Mouse (Mus musculus): ENCODE measurements around the gene St8sia1. TPM values are rescaled to one million over a fixed set of nuclear protein-coding genes. Genes with fewer than 3 reads are reported as not detected.

The St8sia1 gene
- polyA plus RNA-seq, 2 experiments = 0.93 to 1.3 TPM

- no peak for TF ChIP-seq POLR2A (IDR thresholded peaks at IDR 0.05; ENCODE audit: borderline replicate concordance, extremely low read depth, insufficient read depth, insufficient read length)
- no peaks in the 10 kb centered on the region for H3K27me3 ChIP-seq (ENCODE audit: control insufficient read depth, insufficient read depth, low read length)
Observed at GRCm38 (mm10) chr6:142804402-142804801, 159.8 kb downstream of the St8sia1 start, which contains the start of gene Sult6b2. Gene Sult6b2, minus strand, starts transcription at chr6:142804502.

GRCm38 (mm10) chr6:142802617-142803525, 161.4 kb downstream of the St8sia1 start:
- TF ChIP-seq POLR2A (IDR thresholded peaks at IDR 0.05; ENCODE audit: borderline replicate concordance, extremely low read depth, insufficient read depth, insufficient read length) = no peak
- Histone ChIP-seq H3K4me2 (replicated peaks; ENCODE audit: low read depth, low read length, severe bottlenecking) (no peak overlapping the region), H3K27me3 (ENCODE audit: control insufficient read depth, insufficient read depth, low read length) (no peaks in the 10 kb centered on the region), H3K9me3 (ENCODE audit: control insufficient read depth, low read length) (no peaks in the 10 kb centered on the region), H3K27ac (replicated peaks; ENCODE audit: low read depth, low read length) (no peak overlapping the region), H3K4me1 (ENCODE audit: control insufficient read depth, insufficient read depth, low read length) (no peaks in the 10 kb centered on the region), H3K9ac (ENCODE audit: low read depth, low read length, severe bottlenecking) (no peak overlapping the region), H3K36me3 (ENCODE audit: control insufficient read depth, insufficient read depth, low read length) (no peaks in the 10 kb centered on the region), H3K4me3 (replicated peaks; ENCODE audit: low read length) (no peak overlapping the region)
- WGBS = 58% methylated on average over 11 of the region's 11 CpGs
- no peak for DNase-seq (ENCODE audit: low spot score)
- no peak for ATAC-seq (ENCODE audit: low FRiP score, low read depth)

More at GRCm38 (mm10) chr6:142804402-142804801, 159.8 kb downstream of the St8sia1 start, which contains the start of gene Sult6b2:
- no peaks in the 10 kb centered on the region for H3K36me3 ChIP-seq (ENCODE audit: control insufficient read depth, insufficient read depth, low read length)
- H3K4me1 ChIP-seq (ENCODE audit: control insufficient read depth, insufficient read depth, low read length) = no peaks in the 10 kb centered on the region
- H3K9ac ChIP-seq (ENCODE audit: low read depth, low read length, severe bottlenecking) = no peak within 1 kb of the TSS
- H3K4me2 ChIP-seq (replicated peaks; ENCODE audit: low read depth, low read length, severe bottlenecking) = no peak within 1 kb of the TSS
- no peaks in the 10 kb centered on the region for H3K9me3 ChIP-seq (ENCODE audit: control insufficient read depth, low read length)
- no peak within 1 kb of the TSS for H3K4me3 ChIP-seq (replicated peaks; ENCODE audit: low read length)
- H3K27ac ChIP-seq (replicated peaks; ENCODE audit: low read depth, low read length) = no peak within 1 kb of the TSS
- DNase-seq (ENCODE audit: low spot score) (no peak), ATAC-seq (ENCODE audit: low FRiP score, low read depth) (no peak)

GRCm38 (mm10) chr6:142801687-142802086, 162.6 kb downstream of the St8sia1 start:
- Histone ChIP-seq H3K4me1 (ENCODE audit: control insufficient read depth, insufficient read depth, low read length) (no peaks in the 10 kb centered on the region), H3K9ac (ENCODE audit: low read depth, low read length, severe bottlenecking) (no peak overlapping the region), H3K4me3 (replicated peaks; ENCODE audit: low read length) (no peak overlapping the region), H3K27ac (replicated peaks; ENCODE audit: low read depth, low read length) (no peak overlapping the region), H3K36me3 (ENCODE audit: control insufficient read depth, insufficient read depth, low read length) (no peaks in the 10 kb centered on the region), H3K27me3 (ENCODE audit: control insufficient read depth, insufficient read depth, low read length) (no peaks in the 10 kb centered on the region), H3K9me3 (ENCODE audit: control insufficient read depth, low read length) (no peaks in the 10 kb centered on the region), H3K4me2 (replicated peaks; ENCODE audit: low read depth, low read length, severe bottlenecking) (no peak overlapping the region)
- ATAC-seq (ENCODE audit: low FRiP score, low read depth) (no peak), DNase-seq (ENCODE audit: low spot score) (no peak)
- TF ChIP-seq POLR2A (IDR thresholded peaks at IDR 0.05; ENCODE audit: borderline replicate concordance, extremely low read depth, insufficient read depth, insufficient read length) = no peak
- 73% methylated on average over 5 of the region's 5 CpGs for WGBS

GRCm38 (mm10) chr6:142799704-142800374, 164.4 kb downstream of the St8sia1 start:
- no peak overlapping the region for H3K9ac ChIP-seq (ENCODE audit: low read depth, low read length, severe bottlenecking)
- no peaks in the 10 kb centered on the region for H3K27me3 ChIP-seq (ENCODE audit: control insufficient read depth, insufficient read depth, low read length)
- no peaks in the 10 kb centered on the region for H3K9me3 ChIP-seq (ENCODE audit: control insufficient read depth, low read length)
- TF ChIP-seq POLR2A (IDR thresholded peaks at IDR 0.05; ENCODE audit: borderline replicate concordance, extremely low read depth, insufficient read depth, insufficient read length) = no peak
- no peaks in the 10 kb centered on the region for H3K36me3 ChIP-seq (ENCODE audit: control insufficient read depth, insufficient read depth, low read length)
- H3K4me3 ChIP-seq (replicated peaks; ENCODE audit: low read length) = no peak overlapping the region
- H3K4me2 ChIP-seq (replicated peaks; ENCODE audit: low read depth, low read length, severe bottlenecking) = no peak overlapping the region
- H3K4me1 ChIP-seq (ENCODE audit: control insufficient read depth, insufficient read depth, low read length) = no peaks in the 10 kb centered on the region
- WGBS = 82% methylated on average over 7 of the region's 7 CpGs
- no peak overlapping the region for H3K27ac ChIP-seq (replicated peaks; ENCODE audit: low read depth, low read length)
- no peak for ATAC-seq (ENCODE audit: low FRiP score, low read depth)
- DNase-seq (ENCODE audit: low spot score) = no peak

GRCm38 (mm10) chr6:142798837-142799236, 165.4 kb downstream of the St8sia1 start:
- no peak overlapping the region for H3K9ac ChIP-seq (ENCODE audit: low read depth, low read length, severe bottlenecking)
- H3K27me3 ChIP-seq (ENCODE audit: control insufficient read depth, insufficient read depth, low read length) = no peaks in the 10 kb centered on the region
- H3K4me1 ChIP-seq (ENCODE audit: control insufficient read depth, insufficient read depth, low read length) = no peaks in the 10 kb centered on the region
- no peak for TF ChIP-seq POLR2A (IDR thresholded peaks at IDR 0.05; ENCODE audit: borderline replicate concordance, extremely low read depth, insufficient read depth, insufficient read length)
- 84% methylated on average over 9 of the region's 9 CpGs for WGBS
- H3K36me3 ChIP-seq (ENCODE audit: control insufficient read depth, insufficient read depth, low read length) = no peaks in the 10 kb centered on the region
- H3K9me3 ChIP-seq (ENCODE audit: control insufficient read depth, low read length) = no peaks in the 10 kb centered on the region
- no peak overlapping the region for H3K27ac ChIP-seq (replicated peaks; ENCODE audit: low read depth, low read length)
- H3K4me3 ChIP-seq (replicated peaks; ENCODE audit: low read length) = no peak overlapping the region
- no peak overlapping the region for H3K4me2 ChIP-seq (replicated peaks; ENCODE audit: low read depth, low read length, severe bottlenecking)
- no peak for DNase-seq (ENCODE audit: low spot score)
- ATAC-seq (ENCODE audit: low FRiP score, low read depth) = no peak
